Mouse (Mus musculus) forebrain, embryonic 11.5 days (tissue): Measurements from ENCODE around the gene Slc35f6. TPM values are rescaled to one million over a fixed set of nuclear protein-coding genes. Genes with fewer than 3 reads are reported as not detected.

Experiments
- ATAC-seq: fragments of 200-750 bp; cut with Nextera tagmentation; replicated peaks from 2 replicates; pipeline ENCODE4 v1.8.0; 2017; ENCODE audit warnings: moderate TSS enrichment; ENCODE audit not compliant: low FRiP score
- DNase-seq: peaks from one replicate; pipeline ENCODE4 v3.0.0-alpha.2; 2017; ENCODE audit warnings: low spot score
- H3K27ac ChIP-seq: fragments of 300-500 bp; sonication (generic); 2 replicates; pipeline ENCODE4 v1.5.1; 2014; ENCODE audit warnings: low read depth, low read length
- H3K27me3 ChIP-seq: fragments of 300-500 bp; sonication (generic); 2 replicates; pipeline ENCODE4 v1.6.1; 2014; ENCODE audit warnings: mild to moderate bottlenecking, low read length, mixed read lengths; ENCODE audit not compliant: control insufficient read depth, insufficient read depth
- H3K36me3 ChIP-seq: fragments of 300-500 bp; sonication (generic); 2 replicates; pipeline ENCODE4 v1.6.1; 2014; ENCODE audit warnings: mild to moderate bottlenecking, low read length, moderate library complexity, mixed read lengths; ENCODE audit not compliant: control insufficient read depth, insufficient read depth
- H3K4me1 ChIP-seq: fragments of 300-500 bp; sonication (generic); replicated peaks from 2 replicates; pipeline ENCODE4 v1.6.1; 2014; ENCODE audit warnings: low read length, mixed read lengths; ENCODE audit not compliant: control insufficient read depth, insufficient read depth
- H3K4me2 ChIP-seq: fragments of 300-500 bp; sonication (generic); 2 replicates; pipeline ENCODE4 v1.6.1; 2014; ENCODE audit warnings: low read depth, mild to moderate bottlenecking, low read length, moderate library complexity, mixed read lengths; ENCODE audit not compliant: severe bottlenecking
- H3K4me3 ChIP-seq: fragments of 300-500 bp; sonication (generic); 2 replicates; pipeline ENCODE4 v1.5.1; 2014; ENCODE audit warnings: low read depth, low read length
- H3K9ac ChIP-seq: fragments of 300-500 bp; sonication (generic); 2 replicates; pipeline ENCODE4 v1.6.1; 2014; ENCODE audit warnings: low read length
- H3K9me3 ChIP-seq: fragments of 300-500 bp; sonication (generic); 2 replicates; pipeline ENCODE4 v1.6.1; 2016; ENCODE audit warnings: low read length, mixed read lengths; ENCODE audit not compliant: control insufficient read depth
- WGBS: fragments of 180-500 bp; shearing (Covaris S2); extraction: QIAGEN DNeasy Blood & Tissue Kit; methylation state at CpG from one replicate; pipeline ENCODE4 v1.1.7; 2014; 5-methylcytosine and 5-hydroxymethylcytosine counted together
- polyA plus RNA-seq: library from polyadenylated mRNA; unstranded; fragments of >200 nt; fragmentation: Nextera tagmentation; extraction: Ambion mirVana; gene quantifications from 2 replicates; pipeline ENCODE4 v1.2.1, GENCODE M21; 2014

Gene Slc35f6
- 24.1 and 28.3 TPM in 2 replicates for polyA plus RNA-seq

DNA sequence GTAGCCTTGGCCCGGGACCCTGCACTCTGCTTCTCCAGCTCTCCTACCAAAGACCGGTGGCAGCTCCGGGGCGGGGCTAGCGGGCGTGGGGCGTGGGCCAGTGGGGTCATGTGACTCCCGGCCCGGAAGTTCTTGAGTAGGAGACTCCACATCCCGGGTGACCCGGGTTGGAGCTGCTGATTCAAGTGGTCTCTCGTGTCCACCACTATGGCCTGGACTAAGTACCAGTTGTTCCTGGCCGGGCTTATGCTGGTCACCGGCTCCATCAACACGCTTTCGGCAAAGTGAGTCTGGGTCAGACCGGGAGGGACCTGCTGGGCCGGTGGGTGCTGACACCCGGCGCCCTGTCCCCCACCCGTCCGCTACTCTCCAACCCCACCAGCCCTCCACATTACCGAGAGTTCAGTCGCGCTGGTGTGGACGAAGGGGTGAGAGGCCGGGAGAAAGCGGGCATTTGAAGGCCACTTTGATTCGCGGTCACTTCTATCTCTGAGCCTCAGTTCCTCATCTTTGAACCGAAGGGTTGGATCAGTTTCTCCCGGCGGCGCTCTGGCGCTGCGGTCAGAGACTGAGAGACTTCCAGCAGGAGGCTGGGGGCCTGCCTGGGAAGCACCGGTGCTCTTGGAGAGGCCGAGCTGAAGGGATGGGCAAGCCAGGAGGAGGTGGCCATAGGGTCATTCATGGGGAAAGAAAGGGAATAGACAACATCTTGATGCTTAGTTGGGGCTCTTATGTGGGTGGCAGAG lies at the start of gene Slc35f6:
Gene Slc35f6, plus strand, starts transcription at position 119 of the 746 bp plus-strand sequence.
- Histone ChIP-seq H3K27me3 (no peaks in the 10 kb centered on the region), H3K9ac (peak within 1 kb of the TSS; percentile 71), H3K4me2 (peak within 1 kb of the TSS; percentile 93), H3K9me3 (no peaks in the 10 kb centered on the region), H3K4me1 (0 out of 2 replicates have a peak, but pooled peaks cover 3% of the 10 kb centered on the region), H3K4me3 (peak within 1 kb of the TSS; percentile 66), H3K27ac (no peak within 1 kb of the TSS), H3K36me3 (no peaks in the 10 kb centered on the region)
- WGBS: 0% methylated on average over 37 of the region's 38 CpGs
- peak; percentile 97 for ATAC-seq
- DNase-seq: peak; percentile 93

DNA sequence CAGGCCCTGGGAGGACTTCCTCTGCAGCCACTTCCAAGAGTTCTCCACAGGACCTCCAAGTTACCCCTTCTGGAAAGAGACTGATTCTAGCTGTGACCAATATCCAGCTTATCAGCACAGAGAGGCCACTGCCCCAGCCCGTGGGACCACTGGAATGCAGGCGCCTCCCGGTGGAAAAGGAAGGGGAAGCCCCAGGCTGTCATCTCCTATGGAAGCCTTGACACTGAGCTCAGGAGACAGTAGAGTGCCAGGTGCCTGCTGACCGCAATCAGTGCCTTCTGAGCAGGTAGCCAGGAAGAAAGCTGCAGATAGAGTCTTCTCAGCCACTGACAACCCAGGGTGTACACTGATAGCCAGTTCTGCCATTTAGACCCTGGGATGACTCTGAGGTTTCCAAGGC lies 46.3 kb upstream of the Slc35f6 start:
- 37% methylated on average over 4 of the region's 4 CpGs for WGBS
- no peak overlapping the region for H3K4me3 ChIP-seq
- H3K4me2 ChIP-seq: no peak overlapping the region
- no peak for DNase-seq
- H3K9me3 ChIP-seq: no peaks in the 10 kb centered on the region
- no peaks in the 10 kb centered on the region for H3K36me3 ChIP-seq
- H3K4me1 ChIP-seq: no peaks in the 10 kb centered on the region
- no peak overlapping the region for H3K9ac ChIP-seq
- no peak overlapping the region for H3K27ac ChIP-seq
- ATAC-seq: no peak
- H3K27me3 ChIP-seq: no peaks in the 10 kb centered on the region

DNA sequence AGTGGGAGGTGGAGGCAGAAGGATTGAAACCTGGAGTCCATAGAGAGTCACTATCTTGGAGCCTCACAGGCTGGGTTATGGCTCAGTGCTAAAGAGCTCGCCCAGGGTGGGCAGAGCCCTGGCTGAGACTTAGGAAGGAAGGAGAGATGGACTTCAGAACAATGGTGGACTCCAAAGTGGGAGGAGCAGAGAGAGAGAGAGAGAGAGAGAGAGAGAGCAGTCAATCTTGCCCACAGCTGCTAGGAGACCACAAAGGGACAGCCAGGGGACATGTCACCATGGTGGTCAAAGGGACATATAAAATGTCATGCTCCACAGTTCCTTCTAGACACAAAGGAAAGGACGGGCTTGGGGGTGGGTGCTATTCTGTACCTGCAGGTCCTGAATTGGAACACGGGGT lies 44.5 kb upstream of the Slc35f6 start:
- DNase-seq (no peak), ATAC-seq (no peak)
- no peaks in the 10 kb centered on the region for H3K36me3 ChIP-seq
- no peak overlapping the region for H3K4me2 ChIP-seq
- no peak overlapping the region for H3K27ac ChIP-seq
- no peaks in the 10 kb centered on the region for H3K9me3 ChIP-seq
- no peaks in the 10 kb centered on the region for H3K27me3 ChIP-seq
- H3K4me1 ChIP-seq: no peaks in the 10 kb centered on the region
- no peak overlapping the region for H3K4me3 ChIP-seq
- no peak overlapping the region for H3K9ac ChIP-seq
- 77% methylated on average over 3 of the region's 3 CpGs for WGBS

DNA sequence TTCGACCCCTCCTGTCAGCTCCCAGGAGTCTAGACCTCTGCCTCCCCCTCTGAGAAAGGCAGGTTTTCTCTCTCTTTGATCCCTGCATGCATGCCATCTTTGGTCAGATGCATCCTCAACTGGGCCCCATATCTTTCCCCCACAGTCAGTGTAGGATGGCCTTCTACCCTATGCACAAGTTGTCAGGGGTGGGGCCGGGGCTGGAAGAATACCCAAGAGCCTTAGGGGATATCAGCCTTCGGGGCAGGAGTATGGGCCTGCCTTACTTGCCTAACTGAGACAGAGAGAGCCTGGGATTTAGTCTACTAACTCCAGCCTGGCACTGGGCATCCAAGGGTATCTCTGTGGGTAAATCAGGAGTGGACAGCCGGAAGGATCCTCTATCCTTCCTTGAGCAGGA lies 43.8 kb upstream of the Slc35f6 start:
- Histone ChIP-seq H3K4me3 (no peak overlapping the region), H3K9ac (no peak overlapping the region), H3K4me1 (no peaks in the 10 kb centered on the region), H3K36me3 (no peaks in the 10 kb centered on the region), H3K27ac (no peak overlapping the region), H3K9me3 (no peaks in the 10 kb centered on the region), H3K4me2 (no peak overlapping the region), H3K27me3 (no peaks in the 10 kb centered on the region)
- DNase-seq (no peak), ATAC-seq (no peak)
- WGBS: 77% methylated on average over 4 of the region's 4 CpGs

DNA sequence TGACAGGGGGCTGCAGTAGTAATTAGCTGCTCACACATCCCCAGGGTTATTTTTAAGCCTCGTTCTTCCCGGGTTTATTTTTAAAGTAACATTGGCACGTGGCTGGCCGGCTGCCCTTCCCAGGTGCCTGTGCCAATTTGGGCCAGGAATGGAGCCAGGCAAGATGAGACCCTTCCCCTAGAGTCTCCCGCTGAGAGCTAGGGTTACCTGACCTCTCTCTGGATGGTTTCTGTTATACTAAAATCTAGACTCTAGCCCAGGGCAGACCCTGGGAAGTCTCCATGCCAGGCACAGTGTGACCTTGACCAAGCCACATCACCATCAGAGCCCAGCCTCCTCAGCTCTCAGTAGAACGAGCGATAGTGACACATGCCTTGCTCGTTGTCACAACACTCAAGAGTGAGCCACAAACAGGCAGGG lies 43.0 kb upstream of the Slc35f6 start:
- Histone ChIP-seq H3K36me3 (no peaks in the 10 kb centered on the region), H3K9ac (no peak overlapping the region), H3K27me3 (no peaks in the 10 kb centered on the region), H3K27ac (no peak overlapping the region), H3K9me3 (no peaks in the 10 kb centered on the region), H3K4me1 (no peaks in the 10 kb centered on the region), H3K4me2 (no peak overlapping the region), H3K4me3 (no peak overlapping the region)
- DNase-seq (no peak), ATAC-seq (no peak)
- 82% methylated on average over 8 of the region's 8 CpGs for WGBS

DNA sequence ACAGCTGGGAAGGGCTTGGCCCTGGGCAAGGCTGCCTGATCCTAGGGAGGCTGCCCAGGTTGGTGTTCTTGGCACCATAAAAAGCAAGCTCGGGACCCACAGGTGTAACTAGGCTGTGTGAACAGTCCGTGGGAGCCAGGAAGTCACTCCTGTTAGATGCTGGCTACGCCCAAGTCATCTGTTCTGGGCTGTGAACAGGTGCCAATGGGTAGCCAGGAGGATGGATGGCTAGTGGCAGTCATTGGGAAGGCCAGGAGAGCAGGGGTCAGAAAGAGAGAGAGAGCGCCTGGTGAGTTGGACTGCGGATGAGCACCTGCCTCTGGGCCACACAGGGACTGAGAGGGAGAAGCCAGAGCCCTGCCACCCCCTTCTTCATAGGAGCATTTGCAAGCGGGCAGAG lies 42.1 kb upstream of the Slc35f6 start:
- no peak overlapping the region for H3K27ac ChIP-seq
- no peaks in the 10 kb centered on the region for H3K27me3 ChIP-seq
- H3K4me1 ChIP-seq: no peaks in the 10 kb centered on the region
- ATAC-seq (no peak), DNase-seq (no peak)
- H3K4me2 ChIP-seq: no peak overlapping the region
- H3K4me3 ChIP-seq: no peak overlapping the region
- no peaks in the 10 kb centered on the region for H3K9me3 ChIP-seq
- no peaks in the 10 kb centered on the region for H3K36me3 ChIP-seq
- 81% methylated on average over 6 of the region's 6 CpGs for WGBS
- H3K9ac ChIP-seq: no peak overlapping the region

DNA sequence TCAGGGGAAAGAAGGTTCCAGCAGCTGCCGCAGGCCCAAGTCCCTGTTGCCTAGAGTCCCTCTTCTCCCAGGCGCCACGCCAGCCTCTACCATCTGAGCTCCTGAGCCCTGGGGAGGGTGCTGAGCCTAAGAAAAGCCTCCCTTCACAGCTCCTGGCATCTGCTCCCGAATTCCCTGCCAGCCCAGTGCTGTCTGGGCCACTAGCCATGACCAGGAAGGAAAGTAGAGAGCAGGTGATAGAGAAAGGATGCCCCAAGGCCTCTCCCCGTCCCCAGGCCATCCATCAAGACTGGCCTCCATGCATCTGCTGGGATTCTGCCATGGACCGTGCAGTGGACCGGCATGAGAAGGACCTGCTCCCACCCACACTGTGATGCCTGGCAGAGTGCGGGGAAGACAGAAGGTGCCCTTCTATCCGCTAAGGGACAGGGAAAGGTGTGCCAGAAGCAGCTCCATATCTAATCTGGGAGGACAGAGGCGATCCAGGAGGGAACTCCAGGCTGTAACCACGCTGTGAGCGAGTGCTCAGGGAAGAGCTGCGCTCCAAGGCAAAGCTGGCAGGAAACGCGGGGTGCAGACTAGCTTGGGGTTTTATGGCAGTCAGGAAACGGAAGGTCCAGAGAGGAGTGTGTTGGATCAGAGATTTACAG lies 41.2 kb upstream of the Slc35f6 start:
- no peaks in the 10 kb centered on the region for H3K4me1 ChIP-seq
- H3K36me3 ChIP-seq: no peaks in the 10 kb centered on the region
- no peak for DNase-seq
- no peak overlapping the region for H3K9ac ChIP-seq
- H3K9me3 ChIP-seq: no peaks in the 10 kb centered on the region
- H3K27ac ChIP-seq: no peak overlapping the region
- H3K4me2 ChIP-seq: no peak overlapping the region
- ATAC-seq: no peak
- H3K27me3 ChIP-seq: no peaks in the 10 kb centered on the region
- WGBS: 76% methylated on average over 16 of the region's 16 CpGs
- H3K4me3 ChIP-seq: no peak overlapping the region

DNA sequence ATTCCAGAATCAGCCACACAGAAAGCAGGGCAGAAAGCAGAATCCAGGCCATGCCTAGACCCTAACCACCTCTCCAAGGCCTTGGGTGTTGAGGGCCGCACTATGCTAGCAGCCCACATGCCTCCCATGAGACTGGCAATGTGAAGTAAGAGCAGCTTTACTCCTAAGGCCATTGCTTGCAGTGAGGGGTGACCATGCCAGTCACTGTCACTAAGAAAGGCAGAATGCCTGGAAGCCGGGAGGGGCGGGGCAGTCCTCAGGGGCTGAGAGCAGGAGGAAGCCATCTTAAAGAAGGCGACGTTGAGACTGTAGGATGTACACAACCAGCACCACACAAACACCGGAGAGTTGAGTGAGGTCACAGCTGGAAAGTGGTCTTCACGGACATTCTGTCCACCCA lies 38.6 kb upstream of the Slc35f6 start:
- H3K4me2 ChIP-seq: no peak overlapping the region
- 88% methylated on average over 7 of the region's 7 CpGs for WGBS
- ATAC-seq: no peak
- H3K27ac ChIP-seq: no peak overlapping the region
- H3K27me3 ChIP-seq: no peaks in the 10 kb centered on the region
- H3K4me3 ChIP-seq: no peak overlapping the region
- no peaks in the 10 kb centered on the region for H3K9me3 ChIP-seq
- no peaks in the 10 kb centered on the region for H3K36me3 ChIP-seq
- H3K9ac ChIP-seq: no peak overlapping the region
- H3K4me1 ChIP-seq: no peaks in the 10 kb centered on the region
- no peak for DNase-seq
